Mouse (Mus musculus) olfactory bulb, adult 2 months (tissue): ENCODE data around the gene Ssxb8. TPM values are rescaled to one million over a fixed set of nuclear protein-coding genes. Genes with fewer than 3 reads are reported as not detected.
"Not testable (repeated sequence)": the region's sequence is repeated elsewhere in the genome, so short reads cannot be mapped to it uniquely, and the experiment has no call there.

Experiments
- H3K27ac ChIP-seq: fragments of 200-500 bp; 2 replicates; pipeline ENCODE4 v1.5.1; 2012; ENCODE audit warnings: low read depth, low read length; ENCODE audit not compliant: insufficient read depth
- H3K4me1 ChIP-seq: fragments of 200-500 bp; 2 replicates; pipeline ENCODE4 v1.6.1; 2012; ENCODE audit warnings: low read length; ENCODE audit not compliant: control insufficient read depth, insufficient read depth
- H3K4me3 ChIP-seq: fragments of 200-500 bp; 2 replicates; pipeline ENCODE4 v1.5.1; 2012; ENCODE audit warnings: mild to moderate bottlenecking, low read depth, low read length, moderate library complexity; ENCODE audit not compliant: insufficient read depth
- CTCF ChIP-seq: fragments of 200-500 bp; IDR thresholded peaks from 2 replicates; pipeline ENCODE4 v1.5.1; 2012; ENCODE audit warnings: low read depth, mild to moderate bottlenecking, low read length, moderate library complexity; ENCODE audit not compliant: insufficient read depth
- POLR2A ChIP-seq: fragments of 200-500 bp; IDR thresholded peaks from 2 replicates; pipeline ENCODE4 v1.6.1; 2012; ENCODE audit warnings: mild to moderate bottlenecking, low read depth, low read length, moderate library complexity; ENCODE audit not compliant: insufficient read depth
- WGBS: fragments of 180-500 bp; shearing (Covaris S2); methylation state at CpG from one replicate; pipeline ENCODE4 v1.1.7; 2018; 5-methylcytosine and 5-hydroxymethylcytosine counted together
- polyA plus RNA-seq: library from polyadenylated mRNA; stranded (reverse); fragments of >200 nt; gene quantifications from 2 replicates; pipeline ENCODE4 v1.2.4, GENCODE M21; 2012; ENCODE audit warnings: low replicate concordance; ENCODE audit not compliant: missing spikeins, insufficient read depth, insufficient read length

The Ssxb8 gene
- polyA plus RNA-seq, result not detected in 2 replicates

- not testable (repeated sequence) for H3K4me3 ChIP-seq, H3K27ac ChIP-seq, H3K4me1 ChIP-seq
- WGBS, result 66% methylated on average over 1 of the region's 1 CpGs
These were observed at the start of gene Ssxb8 for GRCm38 (mm10) chrX:8690744-8691143. TSS of gene Ssxb8 (minus strand) at chrX:8690844.

DNA sequence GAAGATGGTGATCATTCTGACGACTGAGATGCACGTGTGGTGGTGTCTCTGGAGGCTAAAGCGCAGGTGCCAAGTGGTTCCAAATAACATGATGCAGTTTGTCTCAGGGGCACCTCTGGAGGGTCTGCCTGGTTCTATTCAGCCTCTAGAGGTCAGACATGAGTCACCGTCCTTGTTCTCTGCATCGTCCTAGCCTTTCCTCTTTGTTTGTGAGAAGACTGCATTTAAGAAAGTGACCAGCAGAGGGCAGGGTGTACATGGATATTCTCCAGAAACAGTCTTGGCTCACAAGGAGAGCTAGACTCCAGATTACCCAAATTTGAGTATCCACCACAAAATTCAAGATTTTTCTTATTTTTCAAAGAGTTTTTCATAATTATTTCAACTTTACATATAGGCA is 42.3 kb upstream of the Ssxb8 start:
- no peak overlapping the region for H3K27ac ChIP-seq
- no peaks in the 10 kb centered on the region for H3K4me1 ChIP-seq
- H3K4me3 ChIP-seq, result no peak overlapping the region
- WGBS, result 47% methylated on average over 5 of the region's 5 CpGs
- TF ChIP-seq CTCF (no peak), POLR2A (no peak)

- WGBS, result 87% methylated on average over 4 of the region's 4 CpGs
- Histone ChIP-seq H3K27ac (no peak overlapping the region), H3K4me1 (no peaks in the 10 kb centered on the region), H3K4me3 (no peak overlapping the region)
- TF ChIP-seq POLR2A (no peak), CTCF (no peak)
These were observed 27.6 kb downstream of the Ssxb8 start for GRCm38 (mm10) chrX:8663085-8663484.

Other genes with a start within 250 kb of the Ssxb8 start
- not detected in 2 replicates for gene Ssxb2, start 229.1 kb downstream of the Ssxb8 start, polyA plus RNA-seq
- not detected in 2 replicates for gene Gm14459, start 165.9 kb downstream of the Ssxb8 start, polyA plus RNA-seq
- gene Ssxb6, start 142.6 kb downstream of the Ssxb8 start, polyA plus RNA-seq, result not detected in 2 replicates
- gene Ssxb3, start 99.0 kb downstream of the Ssxb8 start, polyA plus RNA-seq, result not detected in 2 replicates
- not detected in 2 replicates for gene Ssx9, start 57.6 kb upstream of the Ssxb8 start, polyA plus RNA-seq
- not detected in 2 replicates for gene Ssxb5, start 112.8 kb upstream of the Ssxb8 start, polyA plus RNA-seq
- gene Gm6592, start 153.2 kb upstream of the Ssxb8 start, polyA plus RNA-seq, result not detected in 2 replicates
- gene Gm5751, start 183.4 kb upstream of the Ssxb8 start, polyA plus RNA-seq, result not detected in 2 replicates
- not detected in 2 replicates for gene B630019K06Rik, start 201.5 kb upstream of the Ssxb8 start, polyA plus RNA-seq